Mouse (Mus musculus): ENCODE measurements around the gene Spaca6. TPM values are rescaled to one million over a fixed set of nuclear protein-coding genes. Genes with fewer than 3 reads are reported as not detected.
A peak's percentile ranks its signal among the peaks of the same experiment; 100 is the strongest.

Gene Spaca6
- polyA plus RNA-seq (2012; rRNA removed): 4.2 and 4.3 TPM in 2 replicates

DNA sequence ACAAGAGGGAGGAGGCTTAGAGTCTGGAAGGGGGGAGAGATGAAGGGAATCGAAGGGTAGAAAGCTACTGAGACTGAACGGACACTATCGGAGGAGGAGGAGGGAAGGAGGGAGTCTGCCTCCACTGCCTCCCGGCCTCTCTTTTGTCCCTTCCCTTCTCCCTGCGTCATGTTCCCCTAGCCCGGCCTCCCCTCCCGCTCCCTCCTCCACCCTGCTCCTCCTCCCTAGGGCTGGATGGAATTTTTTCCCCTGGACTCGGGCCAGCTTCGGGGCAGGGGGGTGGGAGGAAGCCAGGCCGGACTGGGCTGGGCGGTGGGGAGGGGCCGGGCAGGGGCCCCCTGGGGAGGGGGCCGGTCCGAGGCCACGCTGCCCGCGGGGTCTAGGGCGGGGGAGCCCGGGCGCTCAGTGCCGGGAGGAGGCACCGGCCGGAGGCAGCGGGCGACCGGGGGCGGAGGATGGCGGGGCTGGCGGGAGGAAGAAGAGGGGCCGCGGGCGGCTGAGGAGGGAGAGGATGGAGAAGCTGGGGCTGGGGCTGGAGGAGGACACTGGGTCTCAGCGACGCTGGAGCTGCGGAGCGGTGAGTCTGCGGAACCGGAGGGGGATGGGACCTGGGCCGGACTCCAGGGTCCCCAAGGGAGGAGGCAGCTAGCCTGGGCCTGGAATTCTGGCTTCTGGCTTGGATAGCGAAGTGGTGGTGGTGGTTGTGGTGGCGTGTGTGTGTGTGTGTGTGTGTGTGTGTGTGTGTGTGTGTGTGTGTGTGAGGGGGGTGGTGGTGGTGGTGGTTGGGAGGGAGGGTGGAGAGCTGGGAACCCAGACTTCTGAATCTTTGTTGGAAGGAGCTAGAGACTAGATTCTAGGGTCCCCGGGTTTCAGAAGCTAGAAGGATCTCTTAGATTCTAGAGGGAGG, at the start of gene Spaca6:
Spaca6 (plus strand) TSS at position 408 of the 907 bp plus-strand sequence.
- peak within 1 kb of the TSS; percentile 82 for H3K4me3 ChIP-seq (ENCODE audit: low read depth, low read length)
- H3K4me1 ChIP-seq (ENCODE audit: control insufficient read depth, insufficient read depth, insufficient read length, low read length): peaks cover 3% of the 10 kb centered on the region; the same call in 1 of the 2 replicates
- no peaks in the 10 kb centered on the region for H3K36me3 ChIP-seq (ENCODE audit: control insufficient read depth, insufficient read depth, low read length)
- peaks cover 22% of the 10 kb centered on the region for H3K27me3 ChIP-seq (ENCODE audit: control insufficient read depth, insufficient read depth, low read length)
- TF ChIP-seq CTCF (IDR thresholded peaks at IDR 0.05; ENCODE audit: extremely low read depth, insufficient read length, insufficient replicate concordance, low read depth, low read length) (no peak), POLR2A (IDR thresholded peaks at IDR 0.05; ENCODE audit: low read depth, low read length) (peak; percentile 75; the same call in 1 of the 2 replicates)
- 1% methylated on average over 41 of the region's 42 CpGs for WGBS
- H3K27ac ChIP-seq (ENCODE audit: insufficient read depth, low read depth, low read length): peak within 1 kb of the TSS; percentile 91

DNA sequence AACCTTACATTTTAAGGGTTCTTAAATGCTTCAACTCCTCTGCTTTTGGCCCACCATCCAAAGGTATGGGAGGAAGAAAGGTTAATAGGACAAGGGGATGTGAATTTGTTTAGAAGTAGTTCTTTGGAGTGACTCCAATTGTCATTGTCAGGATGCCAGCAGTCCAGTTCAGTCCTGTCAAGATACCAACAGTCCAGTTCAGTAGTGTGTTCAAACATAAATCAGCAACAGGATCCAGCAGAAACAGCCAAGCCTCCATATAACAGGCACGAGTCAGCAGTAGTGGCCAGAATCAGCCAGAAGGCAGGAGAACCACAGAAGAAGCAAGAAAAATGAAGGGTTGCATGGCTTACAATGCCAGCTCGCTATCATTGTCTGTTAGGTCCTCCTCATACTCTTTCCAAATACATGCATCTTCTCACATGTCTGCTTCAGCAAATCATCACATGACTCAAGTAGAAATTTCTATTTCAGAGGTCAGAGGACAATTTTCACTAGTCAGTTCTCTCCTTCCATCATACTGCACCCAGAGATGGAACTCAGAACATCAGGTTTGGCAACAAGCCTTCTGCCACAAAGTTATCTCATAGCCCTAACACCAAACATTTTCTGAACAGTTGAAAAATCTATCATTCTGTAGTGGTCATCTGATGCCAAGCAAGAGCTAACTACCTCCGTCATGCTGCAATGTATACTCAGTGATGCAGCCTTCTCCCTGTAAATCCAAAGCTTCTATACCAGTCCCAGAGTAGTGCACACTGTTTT, 35.9 kb upstream of the Spaca6 start:
- no peak overlapping the region for H3K27ac ChIP-seq (ENCODE audit: insufficient read depth, low read depth, low read length)
- H3K27me3 ChIP-seq (ENCODE audit: control insufficient read depth, insufficient read depth, low read length): no peaks in the 10 kb centered on the region

GRCm38 (mm10) chr17:17792578-17792977, 34.4 kb upstream of the Spaca6 start:
- Histone ChIP-seq H3K36me3 (ENCODE audit: control insufficient read depth, insufficient read depth, low read length) (no peaks in the 10 kb centered on the region), H3K4me1 (ENCODE audit: control insufficient read depth, insufficient read depth, insufficient read length, low read length) (no peaks in the 10 kb centered on the region), H3K27ac (ENCODE audit: insufficient read depth, low read depth, low read length) (no peak overlapping the region), H3K4me3 (ENCODE audit: low read depth, low read length) (no peak overlapping the region), H3K27me3 (ENCODE audit: control insufficient read depth, insufficient read depth, low read length) (no peaks in the 10 kb centered on the region)
- no peak for TF ChIP-seq CTCF (IDR thresholded peaks at IDR 0.05; ENCODE audit: extremely low read depth, insufficient read length, insufficient replicate concordance, low read depth, low read length)
- WGBS: 47% methylated on average over 1 of the region's 1 CpGs

More for the DNA sequence above, 35.9 kb upstream of the Spaca6 start:
- Histone ChIP-seq H3K4me1 (ENCODE audit: control insufficient read depth, insufficient read depth, insufficient read length, low read length) (no peaks in the 10 kb centered on the region), H3K36me3 (ENCODE audit: control insufficient read depth, insufficient read depth, low read length) (no peaks in the 10 kb centered on the region), H3K4me3 (ENCODE audit: low read depth, low read length) (no peak overlapping the region)
- TF ChIP-seq CTCF (IDR thresholded peaks at IDR 0.05; ENCODE audit: extremely low read depth, insufficient read length, insufficient replicate concordance, low read depth, low read length) (no peak), POLR2A (IDR thresholded peaks at IDR 0.05; ENCODE audit: low read depth, low read length) (no peak)
- 64% methylated on average over 3 of the region's 3 CpGs for WGBS

DNA sequence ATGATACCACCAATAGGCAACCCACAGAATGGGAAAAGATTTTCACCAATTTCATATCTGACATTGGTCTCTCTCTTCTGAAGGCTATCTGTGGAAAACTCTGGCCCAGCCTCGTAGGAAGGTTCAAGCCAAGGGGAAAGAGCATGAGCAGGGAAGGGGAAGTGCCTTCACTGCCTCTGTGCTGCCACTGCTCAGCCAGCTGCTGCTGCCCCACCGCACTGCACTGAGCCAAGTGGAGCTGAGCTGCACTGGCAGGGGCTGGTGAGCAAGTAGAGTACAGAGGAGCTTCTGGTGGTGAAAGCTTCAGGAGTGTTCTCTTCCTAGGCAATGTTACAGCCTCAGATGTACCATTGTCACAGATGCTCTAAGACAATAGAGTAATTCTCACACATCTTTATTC, 31.4 kb upstream of the Spaca6 start:
- 53% methylated on average over 2 of the region's 2 CpGs for WGBS
- no peak overlapping the region for H3K4me3 ChIP-seq (ENCODE audit: low read depth, low read length)
- H3K27me3 ChIP-seq (ENCODE audit: control insufficient read depth, insufficient read depth, low read length): no peaks in the 10 kb centered on the region
- H3K36me3 ChIP-seq (ENCODE audit: control insufficient read depth, insufficient read depth, low read length): no peaks in the 10 kb centered on the region
- H3K27ac ChIP-seq (ENCODE audit: insufficient read depth, low read depth, low read length): no peak overlapping the region
- TF ChIP-seq POLR2A (IDR thresholded peaks at IDR 0.05; ENCODE audit: low read depth, low read length): no peak
- TF ChIP-seq CTCF (IDR thresholded peaks at IDR 0.05; ENCODE audit: extremely low read depth, insufficient read length, insufficient replicate concordance, low read depth, low read length): no peak
- H3K4me1 ChIP-seq (ENCODE audit: control insufficient read depth, insufficient read depth, insufficient read length, low read length): no peaks in the 10 kb centered on the region

DNA sequence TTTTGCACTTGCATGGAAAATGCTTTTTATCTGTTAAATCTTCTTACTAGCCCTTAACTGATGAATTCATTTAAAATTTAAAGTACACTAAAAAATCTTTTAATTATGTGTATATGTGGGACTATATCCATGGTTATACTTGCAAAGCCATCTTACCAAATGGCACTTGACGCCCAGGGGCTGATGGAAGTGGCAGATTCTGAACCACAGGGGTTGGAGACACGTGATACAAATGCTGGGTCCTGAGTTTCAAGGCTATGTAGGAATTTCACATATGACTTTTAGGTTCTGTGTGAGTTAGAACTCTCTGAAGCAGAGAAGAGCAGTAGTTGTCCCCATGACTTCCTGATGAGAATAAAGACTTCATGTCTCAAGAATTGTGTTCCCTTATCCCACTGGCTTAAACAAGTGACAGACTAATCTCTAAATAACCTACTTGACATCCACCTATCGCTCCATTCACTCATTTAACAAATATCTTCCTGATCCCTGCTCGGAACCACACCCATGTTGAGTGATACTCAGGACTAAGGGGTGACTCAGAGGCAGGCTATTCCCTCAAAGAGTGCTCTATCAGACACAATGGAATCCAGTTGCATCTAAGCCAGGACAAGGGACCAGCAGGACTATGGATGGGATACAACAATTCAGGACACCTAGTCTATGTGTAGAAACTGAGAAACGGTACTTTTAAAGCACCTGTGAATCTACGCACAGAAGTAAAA, 3.2 kb upstream of the Spaca6 start:
- Histone ChIP-seq H3K4me3 (ENCODE audit: low read depth, low read length) (no peak overlapping the region), H3K27me3 (ENCODE audit: control insufficient read depth, insufficient read depth, low read length) (peaks cover 19% of the 10 kb centered on the region), H3K4me1 (ENCODE audit: control insufficient read depth, insufficient read depth, insufficient read length, low read length) (peaks cover 3% of the 10 kb centered on the region; the same call in 1 of the 2 replicates), H3K36me3 (ENCODE audit: control insufficient read depth, insufficient read depth, low read length) (no peaks in the 10 kb centered on the region), H3K27ac (ENCODE audit: insufficient read depth, low read depth, low read length) (no peak overlapping the region)
- TF ChIP-seq CTCF (IDR thresholded peaks at IDR 0.05; ENCODE audit: extremely low read depth, insufficient read length, insufficient replicate concordance, low read depth, low read length): no peak
- no peak for TF ChIP-seq POLR2A (IDR thresholded peaks at IDR 0.05; ENCODE audit: low read depth, low read length)
- 68% methylated on average over 6 of the region's 6 CpGs for WGBS

- Histone ChIP-seq H3K27ac (ENCODE audit: insufficient read depth, low read depth, low read length) (peak overlapping the region; percentile 91), H3K4me3 (ENCODE audit: low read depth, low read length) (peak overlapping the region; percentile 82), H3K27me3 (ENCODE audit: control insufficient read depth, insufficient read depth, low read length) (peaks cover 22% of the 10 kb centered on the region), H3K36me3 (ENCODE audit: control insufficient read depth, insufficient read depth, low read length) (no peaks in the 10 kb centered on the region), H3K4me1 (ENCODE audit: control insufficient read depth, insufficient read depth, insufficient read length, low read length) (peaks cover 3% of the 10 kb centered on the region; the same call in 1 of the 2 replicates)
- WGBS: 4% methylated on average over 20 of the region's 22 CpGs
- TF ChIP-seq CTCF (IDR thresholded peaks at IDR 0.05; ENCODE audit: extremely low read depth, insufficient read length, insufficient replicate concordance, low read depth, low read length): no peak
- no peak for TF ChIP-seq POLR2A (IDR thresholded peaks at IDR 0.05; ENCODE audit: low read depth, low read length)
Measured at GRCm38 (mm10) chr17:17825921-17826591, 902 bp upstream of the Spaca6 start.
